Mouse (Mus musculus) thymus, postnatal 4 days (tissue): ENCODE measurements around the gene Prkn.

Experiments
- DNase-seq: peaks from one replicate; pipeline ENCODE4 v3.0.0; 2021

Prkn gene

DNA sequence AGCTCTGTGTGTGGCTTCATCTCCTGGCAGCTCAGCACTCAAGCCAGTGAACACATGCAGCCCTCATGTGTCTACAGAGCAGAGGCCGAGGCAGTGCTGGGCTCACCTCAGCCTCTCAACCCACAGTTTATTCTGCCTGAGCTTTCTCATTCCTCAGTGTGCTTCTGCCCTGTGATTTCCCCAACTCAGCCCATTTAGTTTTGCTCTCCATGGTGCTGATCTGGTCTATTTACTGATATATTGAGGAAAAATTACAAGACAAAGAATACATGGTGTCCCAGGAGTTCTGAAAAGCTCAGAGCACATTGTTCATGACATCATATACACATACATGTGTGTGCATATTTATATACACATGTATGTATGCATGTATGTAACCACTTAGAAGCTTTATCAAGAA is 469.7 kb downstream of the Prkn start:
- no peak for DNase-seq

DNA sequence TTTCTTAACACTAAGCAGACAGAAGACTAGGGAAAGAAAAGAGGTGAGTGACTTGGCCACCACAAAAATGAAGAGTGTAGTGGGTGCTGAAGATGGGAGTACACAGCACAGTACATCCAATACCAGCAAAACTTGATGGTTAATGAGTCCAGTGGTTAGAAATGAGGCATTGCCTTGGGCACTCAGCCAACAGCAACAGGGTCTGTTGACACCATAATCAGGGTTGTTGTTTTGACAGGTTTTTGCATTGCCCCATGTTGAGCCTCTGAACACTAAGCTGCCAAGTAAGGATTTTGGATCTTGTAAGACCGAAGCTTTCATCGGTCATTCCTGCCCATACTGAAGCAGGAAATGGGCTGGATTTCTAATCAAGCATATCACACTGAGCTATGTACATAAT is 474.0 kb downstream of the Prkn start:
- DNase-seq, result no peak

DNA sequence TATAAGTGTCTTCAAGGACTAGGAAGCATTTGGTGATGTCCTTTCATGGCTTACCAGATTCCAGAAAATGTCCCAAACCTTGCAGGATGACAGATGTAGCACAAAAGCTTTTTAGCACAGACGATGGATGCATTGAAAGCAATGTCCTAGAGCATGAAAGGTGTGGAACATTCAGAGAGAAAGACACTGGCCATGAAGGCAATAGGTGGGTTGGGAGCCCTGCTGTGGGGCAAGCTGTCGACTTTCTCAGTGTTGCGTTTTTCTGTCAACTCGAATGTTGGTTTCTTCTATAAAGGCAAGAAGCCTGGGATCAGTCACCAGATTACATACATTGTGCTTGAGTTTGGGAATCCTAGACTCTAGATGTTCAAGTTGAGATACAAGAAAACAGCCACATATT is 475.5 kb downstream of the Prkn start:
- no peak for DNase-seq

DNA sequence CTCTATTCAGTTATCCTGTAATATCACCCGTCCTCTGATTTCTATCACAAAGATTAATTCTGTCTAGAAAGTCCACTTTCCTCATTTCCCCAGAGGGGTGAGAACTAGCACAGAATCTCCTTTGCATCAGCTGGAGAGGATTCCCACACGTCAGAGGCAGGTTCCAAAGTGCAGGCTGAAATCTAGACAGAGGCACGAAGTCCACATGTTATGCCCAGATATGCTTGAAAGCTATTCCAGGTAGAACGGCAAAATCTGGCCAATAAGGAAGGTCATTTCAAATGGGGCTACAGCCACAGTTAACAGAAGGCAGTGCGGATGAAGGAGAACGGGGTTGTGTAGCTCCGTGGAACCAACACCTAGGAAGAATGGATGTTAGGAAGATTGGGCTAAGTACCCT is 478.8 kb downstream of the Prkn start:
- DNase-seq, result no peak

DNA sequence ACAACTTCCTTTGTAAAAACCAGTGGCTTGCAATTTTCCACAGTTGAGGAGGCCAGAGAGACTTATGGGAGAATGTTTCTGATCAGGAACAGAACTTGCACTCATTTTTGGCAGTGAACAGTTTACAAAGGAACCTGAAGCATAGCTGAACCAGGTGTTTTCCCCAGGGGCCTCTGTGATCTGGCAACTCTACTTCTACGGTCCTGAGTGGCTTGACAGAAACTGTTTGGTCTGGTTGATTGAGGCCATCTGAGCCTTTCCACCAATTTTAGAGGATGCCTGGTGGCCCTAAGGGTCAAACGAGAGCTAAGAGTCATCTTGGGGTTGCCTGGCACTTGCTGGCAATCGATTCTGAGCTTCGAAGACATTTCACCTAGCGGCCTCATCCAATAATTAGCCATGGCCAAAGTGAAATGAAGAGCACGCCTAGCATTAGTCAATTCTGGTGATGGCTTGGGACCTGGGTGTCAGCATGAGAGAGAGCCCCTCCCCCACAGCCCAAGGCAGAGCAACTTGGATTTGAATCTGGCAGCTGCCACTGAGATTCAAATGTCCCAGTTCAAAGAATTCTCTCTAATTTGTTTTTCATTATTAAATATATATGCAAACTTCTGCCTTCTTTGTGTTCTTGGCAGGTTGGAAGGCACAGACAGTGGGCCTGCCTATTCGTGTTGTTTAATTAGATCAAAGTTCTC is 479.6 kb downstream of the Prkn start:
- no peak for DNase-seq

DNA sequence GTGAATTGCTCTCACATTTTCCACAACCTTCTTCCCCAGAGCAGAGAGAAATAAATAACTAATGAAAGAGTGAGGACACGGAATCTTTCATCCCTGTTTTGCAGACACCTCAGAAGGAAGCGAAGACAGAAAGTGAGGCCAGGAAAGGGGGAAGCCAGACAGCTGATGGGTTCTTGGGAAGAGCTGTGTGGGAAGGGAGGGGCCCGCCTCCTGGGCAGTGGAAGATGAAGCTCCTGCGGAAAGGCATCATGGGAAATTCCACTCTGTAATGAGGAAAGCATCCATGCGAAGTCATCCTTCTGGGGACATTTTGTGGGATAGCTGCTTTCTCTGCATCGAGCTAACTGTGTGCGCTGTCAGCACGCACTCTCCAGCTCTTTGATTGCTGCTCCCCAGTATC is 491.9 kb downstream of the Prkn start:
- no peak for DNase-seq

DNA sequence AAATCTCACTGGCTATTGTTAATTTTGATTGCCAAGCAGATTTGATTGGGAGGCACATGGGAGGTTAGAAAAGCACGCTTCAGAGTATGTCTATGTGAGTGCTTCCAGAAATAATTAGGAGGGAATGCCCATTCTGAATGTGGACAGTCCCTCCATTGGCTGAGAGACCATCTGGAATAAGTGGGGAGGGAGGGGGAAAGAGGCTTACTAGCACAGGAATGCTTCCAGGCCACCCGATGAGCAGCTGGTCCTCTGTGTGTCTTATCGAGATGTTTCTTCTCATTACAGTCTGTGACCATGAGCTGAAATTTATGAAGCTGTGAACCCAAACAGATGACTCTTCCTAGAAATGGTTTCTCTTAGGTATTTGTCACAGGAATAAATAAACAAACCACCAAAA is 493.6 kb downstream of the Prkn start:
- DNase-seq, result no peak

DNA sequence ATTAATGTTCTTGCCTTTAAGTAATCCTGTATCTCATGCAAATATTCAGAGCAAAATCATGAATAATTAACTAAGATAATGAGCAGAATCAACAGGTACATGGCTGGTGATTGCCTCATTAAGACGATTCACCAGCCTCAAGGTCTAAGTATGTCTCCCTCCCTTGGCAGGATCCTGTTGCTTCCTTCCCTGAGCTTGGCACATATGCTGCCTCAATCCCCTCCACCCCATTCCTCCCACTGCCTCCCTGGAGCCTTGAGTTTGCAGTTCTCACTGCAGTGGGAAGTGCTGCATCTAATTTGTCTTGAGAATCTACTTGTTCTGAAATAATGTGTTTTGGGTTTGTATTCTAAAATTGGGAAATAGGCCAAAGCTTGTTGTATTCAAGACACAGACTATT is 496.0 kb downstream of the Prkn start:
- DNase-seq, result no peak

DNA sequence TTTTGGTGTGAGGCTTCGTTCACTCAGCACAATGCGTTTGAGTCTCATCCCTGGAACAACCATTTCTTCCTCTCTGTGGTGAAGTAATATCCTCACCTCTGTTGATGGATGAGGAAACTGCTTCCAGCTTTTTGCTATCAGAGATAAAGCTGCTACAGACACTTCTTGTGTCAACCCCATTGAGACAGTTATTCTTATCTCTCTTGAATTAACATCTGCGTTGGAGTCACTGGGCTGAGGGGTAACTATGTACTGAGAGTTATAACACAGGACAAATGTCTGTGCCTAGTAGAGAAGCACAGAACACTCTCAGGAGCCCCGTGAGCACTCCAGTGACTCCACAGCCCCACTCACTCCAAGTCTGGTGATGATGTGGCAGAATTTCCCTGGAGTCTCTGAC is 500.2 kb downstream of the Prkn start:
- no peak for DNase-seq

DNA sequence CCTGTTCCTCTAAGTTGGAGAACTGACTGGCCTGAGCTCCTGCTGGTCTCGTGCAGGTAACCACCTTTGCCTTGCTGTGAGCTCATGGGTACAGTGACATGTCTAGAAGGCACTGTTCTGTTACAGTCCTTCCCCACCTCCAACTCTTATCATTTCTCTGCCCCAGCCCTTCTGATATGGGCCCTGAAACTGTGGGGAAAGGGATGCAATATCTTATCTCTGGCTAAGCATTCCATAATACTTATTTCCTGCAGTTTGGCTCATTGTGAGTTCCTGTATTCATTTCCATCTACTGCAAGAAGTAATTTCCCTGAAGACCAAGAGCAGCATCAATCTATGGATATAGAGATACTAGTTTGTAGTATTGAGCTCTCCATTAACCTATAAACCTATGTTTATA is 506.1 kb downstream of the Prkn start:
- DNase-seq, result no peak

DNA sequence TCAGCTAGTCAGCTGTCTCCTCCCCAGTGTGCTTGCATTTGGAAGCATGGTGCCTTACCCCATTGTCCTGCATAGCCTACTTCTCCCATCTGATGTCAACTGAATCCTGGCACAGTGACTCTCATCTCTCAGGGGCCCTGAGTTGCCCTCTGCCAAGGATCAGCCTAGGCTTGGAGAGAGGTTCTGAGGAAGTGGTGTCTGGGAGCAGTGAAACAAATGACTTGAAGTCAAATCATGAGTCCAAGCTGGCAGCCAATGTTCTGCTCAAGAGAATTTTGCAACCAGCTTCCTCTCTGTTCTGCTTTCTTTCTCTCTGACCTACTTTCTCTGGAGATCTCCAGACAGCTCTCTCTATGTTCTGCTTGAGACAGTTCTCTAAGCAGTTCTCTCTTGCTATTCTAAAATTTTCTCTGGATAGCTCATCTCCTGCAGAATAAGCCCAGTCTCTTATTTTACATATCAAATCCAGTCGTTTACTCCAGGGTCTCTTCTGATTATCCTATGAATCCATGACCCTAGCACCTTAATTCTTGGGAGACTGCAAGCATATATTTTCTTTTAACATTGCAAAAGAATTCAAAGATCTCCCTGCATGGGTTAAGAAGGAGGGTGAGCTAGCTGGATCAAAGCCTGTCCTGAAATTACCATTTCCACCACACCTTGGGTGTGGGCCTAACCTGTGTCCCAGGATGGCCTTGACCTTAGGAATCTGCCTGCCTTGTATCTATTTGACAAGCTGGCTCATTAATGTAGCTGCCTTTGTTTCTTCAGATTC is 512.8 kb downstream of the Prkn start:
- DNase-seq, result no peak

DNA sequence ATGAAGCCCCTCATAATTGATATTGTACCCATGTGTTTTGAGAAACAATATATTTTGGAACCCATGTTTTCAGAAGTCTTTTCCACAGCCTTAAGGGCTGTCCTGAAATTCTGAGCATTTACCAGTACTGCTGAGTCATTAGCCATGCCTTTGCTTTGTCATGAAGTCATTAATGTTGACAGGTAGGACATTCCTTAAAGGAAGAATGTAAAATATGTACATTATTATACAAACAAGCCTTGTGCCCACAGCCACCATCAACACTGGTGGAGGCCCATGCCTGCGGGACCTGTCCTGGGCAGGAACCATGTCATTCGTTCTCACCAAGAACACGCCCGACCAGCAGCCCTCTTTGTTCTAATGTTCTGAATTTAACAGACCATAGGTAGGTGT is 513.4 kb downstream of the Prkn start:
- no peak for DNase-seq

DNA sequence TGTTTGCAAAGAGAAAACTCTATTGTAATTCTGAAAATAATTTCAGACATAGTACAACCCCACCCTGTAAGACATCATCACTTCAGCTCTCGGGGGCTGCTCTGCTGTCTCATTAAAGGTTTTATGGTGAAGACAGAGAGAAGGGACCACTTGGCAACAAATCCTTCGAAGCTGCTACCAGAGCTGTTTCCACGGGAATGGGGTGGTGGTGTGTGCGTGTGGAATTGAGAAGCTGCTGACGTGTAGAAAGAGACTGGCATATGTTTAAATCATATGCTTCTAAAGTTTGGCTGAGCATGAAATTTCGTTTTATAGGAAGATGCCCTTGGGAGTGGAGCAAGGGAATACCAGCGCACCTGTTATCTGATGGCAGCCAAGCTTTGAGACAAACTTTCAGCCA is 514.2 kb downstream of the Prkn start:
- DNase-seq, result no peak

DNA sequence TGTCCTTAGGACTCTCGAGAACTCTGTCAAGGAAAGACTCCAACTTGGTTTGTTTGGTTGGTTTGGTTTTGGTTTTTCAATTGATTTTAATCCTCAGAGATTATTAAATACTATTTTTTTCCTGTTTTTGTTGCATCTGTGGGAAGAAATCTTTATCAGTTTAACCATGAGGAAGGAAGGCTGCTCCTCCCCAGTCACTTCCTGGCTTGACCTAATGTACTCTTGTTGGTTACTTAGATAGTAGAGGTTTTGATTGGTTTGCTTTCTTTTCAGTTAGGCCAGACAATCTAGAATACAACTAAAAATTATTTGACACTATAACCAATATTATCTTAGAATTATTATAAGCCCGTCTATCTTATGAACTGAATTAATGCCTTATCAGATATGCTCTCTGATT is 535.3 kb downstream of the Prkn start:
- DNase-seq, result no peak

DNA sequence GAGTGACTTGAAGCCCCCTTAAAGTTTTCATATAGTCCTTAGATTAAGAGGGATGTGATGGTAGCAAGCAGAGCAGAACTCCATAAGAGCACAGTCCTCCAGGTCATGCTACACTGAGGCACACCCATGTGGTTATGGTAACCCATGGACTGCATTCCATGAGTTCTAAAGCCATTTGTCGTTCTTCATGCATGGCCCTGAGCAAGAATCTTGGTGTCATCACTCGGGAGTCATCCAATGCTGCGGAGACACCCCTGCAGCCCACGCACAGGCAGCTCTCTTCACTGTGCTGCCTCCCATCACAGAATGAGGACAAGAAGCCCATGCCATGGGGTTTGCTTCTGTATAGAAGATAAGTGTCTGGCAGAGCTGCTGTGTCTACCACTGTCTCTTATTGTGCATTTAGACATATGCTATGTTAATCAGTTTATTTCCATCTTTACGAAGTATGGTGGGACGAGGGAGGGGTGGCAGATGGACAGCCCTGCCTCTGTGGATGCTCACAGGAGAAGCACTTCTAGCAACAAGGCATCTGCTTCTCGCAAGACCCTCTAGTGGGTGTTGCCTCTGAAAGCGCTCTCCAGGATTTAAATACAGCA is 543.3 kb downstream of the Prkn start:
- DNase-seq, result no peak

DNA sequence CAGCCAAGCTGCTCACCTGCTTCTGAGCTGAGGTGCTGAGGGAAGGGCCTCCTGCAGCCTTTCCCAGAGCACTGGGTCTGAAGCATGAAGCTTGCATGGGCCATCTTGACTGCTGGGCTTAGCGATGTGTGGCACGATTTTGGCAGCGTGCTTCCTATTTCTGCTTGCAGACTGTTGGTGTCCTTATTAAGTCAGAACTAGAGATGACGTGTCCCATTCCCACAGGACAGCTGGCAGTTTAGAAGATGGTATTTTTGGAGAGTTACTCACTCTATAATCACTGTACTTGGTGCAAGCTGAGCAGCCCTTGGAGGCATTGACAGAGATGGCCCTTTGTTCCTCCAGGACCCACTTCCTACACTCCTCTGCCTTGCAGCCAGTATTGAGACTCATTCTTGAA is 545.1 kb downstream of the Prkn start:
- no peak for DNase-seq

DNA sequence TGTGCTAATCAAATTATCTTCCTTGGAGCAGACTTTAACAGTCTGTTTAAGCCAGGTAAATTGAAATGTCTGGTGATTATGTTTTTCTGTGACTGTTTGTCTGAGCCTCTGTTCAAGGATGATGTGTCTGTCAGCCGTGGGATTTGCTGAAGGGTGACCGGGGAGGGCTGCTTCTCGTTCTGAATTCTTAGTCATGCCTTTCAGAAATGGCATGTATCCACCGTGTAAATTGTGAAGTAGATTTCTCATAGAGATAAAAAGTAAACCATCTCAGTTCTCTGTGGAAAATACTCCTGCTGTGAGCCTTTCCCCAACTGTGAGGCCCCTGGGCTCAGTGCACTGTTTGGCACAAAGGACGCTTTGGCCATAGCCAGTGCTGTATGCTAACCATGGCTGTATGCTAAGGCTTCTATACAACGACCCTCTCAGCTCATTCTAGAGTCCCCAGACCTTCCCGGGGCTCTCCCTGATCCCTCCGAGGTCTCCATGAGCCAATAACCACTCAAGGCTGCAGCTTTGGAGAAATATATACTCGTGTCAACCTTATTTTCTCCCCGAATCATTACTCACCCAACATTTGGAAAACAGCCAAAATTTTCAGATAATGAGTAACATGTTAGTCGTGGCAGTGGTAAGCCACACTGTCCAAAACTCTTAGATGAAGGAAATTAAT is 552.6 kb downstream of the Prkn start:
- DNase-seq, result no peak

DNA sequence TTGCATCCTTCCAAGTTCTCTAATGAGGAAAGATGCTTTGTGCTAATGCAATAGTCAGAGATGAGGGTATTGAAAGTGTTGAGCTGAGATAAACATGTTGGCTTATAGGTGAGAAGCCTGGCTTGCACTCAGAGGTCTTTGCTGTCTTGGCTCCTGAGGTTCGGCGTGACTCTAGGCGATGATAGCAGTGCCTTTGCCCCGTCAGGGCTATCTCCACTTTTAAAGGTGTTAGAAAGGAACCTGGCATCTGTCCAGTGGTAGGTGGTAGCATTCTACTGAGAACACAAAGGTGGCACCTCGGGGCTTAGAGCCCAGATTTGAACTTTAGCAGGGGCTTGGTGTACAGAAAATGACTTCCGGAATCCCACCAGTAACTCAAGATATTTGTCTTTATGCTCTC is 554.4 kb downstream of the Prkn start:
- DNase-seq, result no peak

DNA sequence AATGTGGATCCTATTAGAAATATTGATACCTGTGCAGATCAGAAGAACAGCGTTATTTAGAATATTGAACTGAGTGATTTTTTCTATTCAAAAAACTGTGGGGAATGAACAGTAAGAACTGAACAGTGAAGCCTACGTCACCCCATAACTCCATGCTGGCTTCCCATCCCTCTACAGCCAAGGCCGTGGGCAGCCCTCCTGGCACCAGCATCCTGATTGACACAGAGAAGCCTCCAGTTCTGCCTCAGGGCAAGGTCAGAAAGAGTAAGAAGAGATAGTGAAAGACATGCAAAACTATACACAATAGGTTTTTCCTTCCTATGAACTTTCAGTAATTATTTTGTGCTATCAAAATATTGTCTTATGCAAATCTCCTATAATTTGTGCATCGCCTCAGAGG is 557.5 kb downstream of the Prkn start:
- no peak for DNase-seq

DNA sequence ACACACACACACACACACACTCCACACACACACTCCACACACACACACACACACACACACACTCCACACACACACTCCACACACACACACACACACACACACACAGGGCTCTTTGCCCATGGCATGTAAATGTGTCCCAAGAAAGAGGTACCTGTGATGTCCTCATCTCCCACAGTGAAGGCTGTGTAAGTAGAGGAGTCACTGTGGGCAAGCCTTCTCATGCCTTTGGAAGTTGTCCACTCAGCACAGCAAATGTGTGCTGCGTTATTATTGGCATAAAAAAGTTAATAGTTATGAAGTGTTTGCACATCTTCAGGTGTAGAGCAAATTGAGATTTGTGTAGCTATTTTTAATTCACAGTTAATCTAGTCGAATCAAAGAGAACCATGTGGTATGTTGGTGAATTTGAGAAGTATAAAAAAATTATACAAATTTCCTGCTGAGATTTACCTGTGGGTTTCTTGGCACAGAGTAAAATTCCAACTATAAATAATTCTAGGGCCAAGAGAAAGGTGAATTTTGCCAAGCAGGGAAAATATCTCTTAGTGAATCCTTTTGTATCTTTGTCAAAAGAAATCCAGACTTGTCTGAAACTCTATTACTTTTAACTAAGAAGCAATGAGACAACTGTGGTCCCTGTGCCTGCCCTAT is 562.2 kb downstream of the Prkn start:
- DNase-seq, result no peak

DNA sequence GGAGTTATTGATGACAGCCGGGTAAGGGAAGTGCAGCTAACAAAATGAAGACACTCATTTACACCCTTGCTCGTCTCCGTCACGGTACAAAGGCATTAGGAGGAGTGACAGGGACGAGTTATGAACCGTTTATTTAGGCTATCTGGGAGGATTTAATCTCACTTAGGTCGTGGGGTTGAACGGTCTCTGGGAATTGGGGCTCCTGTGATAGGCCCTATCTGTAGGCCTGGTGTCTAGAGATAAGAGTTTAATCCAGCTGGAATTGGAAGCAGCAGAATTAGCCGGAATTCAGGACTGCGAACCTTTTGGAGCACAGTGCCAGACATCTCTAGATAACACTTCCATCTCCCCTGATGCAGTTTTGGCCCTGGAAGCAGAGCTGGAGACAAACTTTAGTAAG is 571.2 kb downstream of the Prkn start:
- no peak for DNase-seq

DNA sequence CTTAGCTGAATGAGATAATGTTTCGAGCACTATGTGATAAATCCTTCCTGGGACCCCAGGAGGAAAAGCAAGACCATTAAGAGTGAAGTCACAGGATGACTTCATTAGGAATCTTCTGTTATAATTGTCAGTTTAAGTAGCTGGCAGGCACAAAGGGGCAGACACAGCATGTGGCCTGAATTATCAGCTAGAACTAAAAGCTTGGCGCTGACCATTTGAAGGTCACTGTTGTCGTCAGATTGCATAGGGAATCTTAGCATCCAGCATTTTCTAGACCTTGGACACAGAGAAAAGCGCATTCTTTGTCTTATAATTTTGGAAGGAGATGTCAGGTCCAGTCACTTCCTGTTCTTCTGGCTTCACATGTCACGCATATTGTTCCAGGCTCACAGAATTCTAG is 573.5 kb downstream of the Prkn start:
- DNase-seq, result no peak

DNA sequence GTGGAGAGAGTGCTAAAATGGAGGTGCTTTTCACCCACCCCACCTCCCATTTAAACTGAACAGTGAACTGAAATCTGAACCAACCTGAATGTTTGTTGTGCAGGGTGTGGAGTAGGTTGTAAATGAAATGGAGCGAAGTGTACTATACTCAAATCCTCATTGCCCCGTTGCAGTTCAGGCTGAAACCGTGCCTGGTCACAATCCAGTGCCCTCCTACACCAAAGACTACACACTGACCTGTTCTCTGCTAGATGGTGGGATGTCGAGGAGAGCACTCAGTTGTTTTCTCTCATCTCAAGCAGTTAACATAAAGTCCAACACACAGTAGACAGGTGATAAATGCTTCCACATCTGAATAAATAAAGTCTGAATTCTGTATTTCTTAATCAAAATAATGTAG is 574.1 kb downstream of the Prkn start:
- DNase-seq, result no peak
